Mouse (Mus musculus) urinary bladder, postnatal 25 days (tissue): ENCODE data around the gene Nbdy.

Experiments
- DNase-seq: peaks from one replicate; pipeline ENCODE4 v3.0.0; 2022; ENCODE audit warnings: low spot score

Nbdy gene

DNA sequence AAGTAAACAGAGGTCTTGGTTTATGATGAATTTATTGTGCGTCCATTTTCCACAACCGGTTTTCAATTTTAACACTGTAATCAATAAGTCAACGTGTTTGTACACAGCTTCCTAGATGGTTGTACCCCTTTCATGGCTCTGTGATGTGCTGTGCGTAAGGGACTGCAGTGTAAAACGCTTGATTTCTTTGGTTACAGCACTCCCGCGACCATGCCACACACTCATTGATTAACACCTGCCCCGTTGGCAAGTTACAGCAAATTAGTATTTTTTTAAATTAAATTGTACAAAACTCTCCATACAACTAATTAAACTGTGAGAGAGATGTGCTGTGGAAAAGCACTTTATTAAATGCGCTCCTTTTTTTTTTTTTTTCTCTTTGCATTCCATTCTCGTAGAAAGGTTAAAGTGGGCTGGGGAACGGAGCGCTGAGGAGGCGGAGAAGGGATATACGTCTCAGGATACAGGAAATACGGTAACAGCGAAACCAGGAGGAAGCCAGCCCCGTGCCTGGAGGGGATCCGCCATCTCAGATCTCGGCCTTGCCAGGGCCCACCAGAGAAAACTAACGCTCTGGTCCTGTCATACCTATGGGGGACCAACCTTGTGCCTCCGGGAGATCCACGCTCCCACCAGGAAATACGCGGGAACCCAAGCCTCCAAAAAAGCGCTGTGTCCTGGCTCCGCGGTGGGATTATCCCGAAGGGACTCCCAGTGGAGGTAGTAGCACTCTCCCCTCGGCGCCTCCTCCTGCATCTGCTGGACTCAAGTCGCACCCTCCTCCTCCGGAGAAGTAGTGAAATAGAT is at the start of gene Nbdy:
Nbdy (plus strand) TSS at position 481 of the 807 bp plus-strand sequence.
- DNase-seq = peak; percentile 24

DNA sequence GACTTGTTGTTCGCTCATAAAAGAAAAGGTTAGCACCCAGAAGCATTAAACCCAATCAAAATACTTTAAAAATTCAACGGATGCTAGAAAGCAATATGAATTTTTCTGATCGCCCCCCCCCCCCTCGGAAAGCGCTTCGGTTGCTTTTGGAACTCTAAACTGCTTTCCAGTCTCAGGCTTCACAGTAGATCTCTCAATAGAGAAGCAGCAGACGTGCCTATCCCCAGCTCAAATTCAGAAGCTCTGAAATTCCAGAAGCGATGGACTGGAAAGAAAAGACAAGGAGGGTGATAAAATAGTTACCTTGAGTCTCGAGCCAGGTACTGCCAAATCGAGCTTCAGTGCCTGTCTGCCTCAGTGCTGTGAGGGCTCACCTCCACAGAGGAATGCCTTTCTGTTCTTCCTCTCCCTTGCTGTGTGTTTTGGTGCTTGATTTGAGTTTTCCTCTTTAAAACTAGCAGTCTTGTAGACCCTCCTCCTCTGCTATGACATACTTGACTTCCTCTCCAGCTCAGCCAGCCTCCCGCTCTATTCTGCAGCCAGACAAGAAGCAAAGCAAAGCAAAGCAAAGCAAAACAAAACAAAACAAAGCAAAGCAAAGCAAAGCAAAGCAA is 27.5 kb upstream of the Nbdy start, which contains the start of gene Kctd12b:
Kctd12b (minus strand) TSS at position 610 of the 614 bp plus-strand sequence.
- DNase-seq = peak; percentile 3

DNA sequence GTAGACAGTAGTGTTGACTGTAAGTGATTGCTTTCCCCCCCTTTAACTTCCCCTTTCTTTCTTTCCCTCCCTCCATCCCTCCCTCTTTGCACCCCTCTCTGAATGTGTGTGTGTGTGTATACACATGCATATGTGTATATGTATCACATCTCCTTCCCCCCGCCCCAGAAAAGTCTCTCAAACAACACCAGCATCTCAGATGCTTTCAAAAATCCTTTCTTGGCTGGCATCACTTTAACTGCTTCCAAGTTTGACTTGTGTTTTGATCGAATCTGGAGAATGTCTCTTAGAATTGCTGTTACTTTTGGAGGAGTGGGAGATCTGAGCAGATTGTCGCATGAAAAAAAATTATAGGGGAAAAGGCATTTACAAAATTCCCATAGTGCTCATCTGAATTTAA is 22.9 kb upstream of the Nbdy start:
- DNase-seq = no peak

DNA sequence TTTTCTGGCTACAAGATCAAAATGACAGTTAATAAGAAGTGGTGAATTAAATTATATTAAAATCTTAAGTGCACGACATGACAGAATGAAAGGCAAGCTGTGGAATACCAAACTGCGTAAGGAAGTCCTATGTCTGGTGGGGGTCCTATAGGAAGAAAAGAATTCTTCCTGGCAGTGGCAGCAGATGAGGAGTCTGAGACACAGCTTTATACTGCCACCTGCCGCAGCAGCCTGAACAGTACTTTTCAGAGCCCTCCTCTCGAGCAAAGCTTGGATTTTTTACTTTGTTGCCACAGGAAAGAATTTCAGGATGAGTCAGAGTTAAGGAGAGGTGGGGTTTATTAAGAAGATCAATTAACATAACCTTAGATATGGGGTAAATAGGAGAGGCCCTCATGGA is 15.7 kb upstream of the Nbdy start:
- peak; percentile 9 for DNase-seq

DNA sequence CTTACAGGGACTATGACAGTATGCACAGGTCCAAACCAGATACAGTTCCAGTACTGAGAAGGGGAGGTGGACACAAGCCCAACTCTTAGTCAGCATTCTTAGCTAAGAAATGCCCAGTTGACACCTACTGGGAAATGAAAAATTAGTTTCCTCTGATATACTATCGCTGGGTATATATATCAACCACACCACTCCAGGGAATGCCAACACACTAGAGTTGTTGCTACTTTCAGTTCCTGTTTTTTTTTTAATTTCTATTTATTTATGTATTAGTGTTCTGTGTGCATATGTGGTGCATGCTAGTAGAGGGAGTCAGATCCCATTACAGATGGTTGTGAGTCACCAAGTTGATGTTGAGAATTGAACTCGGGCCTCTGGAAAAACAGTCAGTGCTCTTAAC is 6.7 kb upstream of the Nbdy start:
- no peak for DNase-seq

DNA sequence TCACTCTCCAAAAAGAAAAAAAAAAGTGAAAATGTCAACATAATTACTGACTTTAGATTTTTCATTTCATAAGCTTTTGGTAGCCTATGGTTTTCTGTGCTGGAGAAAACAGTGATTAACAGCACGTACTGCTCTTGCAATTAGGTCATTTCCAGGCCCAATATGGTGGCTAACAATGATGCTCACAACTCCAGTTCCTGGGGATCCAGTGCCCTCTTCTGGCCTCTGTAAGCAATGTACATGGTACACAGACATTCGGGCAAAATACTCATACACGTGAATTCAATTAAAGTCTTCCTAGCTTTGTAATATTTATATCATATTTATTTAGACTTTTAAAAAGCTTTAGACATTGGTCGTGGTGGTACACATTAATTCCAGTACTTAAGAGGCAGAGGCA is 3.8 kb upstream of the Nbdy start:
- no peak for DNase-seq

DNA sequence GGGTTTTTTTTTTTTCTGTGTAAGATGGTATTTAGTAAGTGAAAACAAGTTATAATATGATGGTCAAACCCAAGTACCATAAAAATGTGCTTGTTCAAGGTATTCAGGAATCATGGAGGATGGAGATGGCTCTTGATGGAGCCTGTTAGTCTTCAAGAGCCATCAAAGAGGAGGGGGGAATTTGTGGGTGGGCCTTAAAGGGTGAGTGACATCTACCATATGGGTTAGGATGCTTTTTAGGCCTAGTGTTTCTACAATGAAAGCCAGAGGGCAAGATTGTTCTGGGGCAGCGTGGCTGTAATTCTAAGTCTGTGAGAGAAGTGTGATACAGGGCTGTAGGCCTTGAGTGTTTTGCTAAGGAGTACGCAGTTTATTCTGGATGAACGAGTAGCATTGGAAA is 1.0 kb downstream of the Nbdy start:
- DNase-seq = no peak

DNA sequence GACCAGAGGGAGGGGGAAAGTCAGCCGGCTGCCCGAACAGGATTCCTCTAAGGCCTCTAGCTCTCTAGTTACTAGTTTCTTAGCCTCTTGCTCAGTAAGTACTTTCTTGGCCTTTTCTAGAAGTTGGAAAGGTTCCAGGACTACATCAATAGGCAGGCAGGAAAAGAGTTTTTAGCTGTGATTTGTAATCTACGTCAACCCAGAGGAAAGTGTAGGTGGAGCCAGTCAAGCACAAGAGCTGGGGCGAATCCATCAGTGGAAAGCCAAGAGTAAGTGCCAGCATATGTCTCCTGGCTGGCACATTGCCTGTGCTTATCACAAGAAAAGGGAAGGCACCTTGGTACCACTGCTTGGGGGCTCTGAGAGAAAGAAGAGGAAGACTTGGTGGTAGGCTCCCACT is 12.3 kb downstream of the Nbdy start:
- DNase-seq = no peak

DNA sequence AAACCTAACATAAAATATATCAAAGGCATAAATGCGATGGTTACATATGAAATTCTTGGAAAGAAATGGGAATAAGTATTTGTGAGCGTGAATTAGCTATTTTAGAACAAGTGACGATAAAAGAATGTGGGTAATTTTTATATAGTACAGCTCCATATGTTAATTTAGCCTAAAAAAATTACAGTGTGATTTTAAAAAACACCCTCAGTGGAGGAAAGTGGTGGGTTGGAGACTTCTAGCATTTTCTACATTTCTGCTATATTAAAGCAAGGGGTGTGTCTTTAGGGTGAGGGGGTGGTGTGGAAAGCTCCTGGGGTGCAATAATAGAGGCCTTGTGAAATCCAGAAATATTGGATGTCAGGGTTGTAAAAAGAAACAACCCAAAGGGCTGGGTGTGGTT is 19.1 kb downstream of the Nbdy start:
- DNase-seq = no peak

DNA sequence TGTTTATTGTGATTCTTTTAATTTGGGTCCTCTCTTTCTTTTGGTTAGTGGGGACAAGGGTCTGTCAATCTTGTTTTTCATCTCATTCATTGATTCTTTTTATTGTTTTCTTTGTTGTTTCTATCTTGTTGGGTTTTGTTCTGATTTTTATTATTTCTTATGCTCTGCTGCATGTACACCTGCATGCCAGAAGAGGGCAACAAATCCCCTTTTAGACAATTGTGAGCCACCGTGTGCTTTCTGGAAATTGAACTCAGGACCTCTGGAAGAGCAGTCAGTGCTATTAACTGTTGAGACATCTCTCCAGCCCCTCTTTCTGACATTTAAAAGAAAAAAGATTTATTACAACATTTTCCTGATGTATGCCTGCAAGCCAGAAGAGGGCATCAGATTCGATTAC is 25.8 kb downstream of the Nbdy start:
- DNase-seq = no peak
